Mouse (Mus musculus) stomach, embryonic 15.5 days (tissue): ENCODE data around the gene Thada. TPM values are rescaled to one million over a fixed set of nuclear protein-coding genes. Genes with fewer than 3 reads are reported as not detected.
"Not testable (repeated sequence)": the region's sequence is repeated elsewhere in the genome, so short reads cannot be mapped to it uniquely, and the experiment has no call there.

Experiments used
- ATAC-seq: fragments of 200-750 bp; cut with Nextera tagmentation; 2 replicates; pipeline ENCODE4 v1.8.0; 2017; ENCODE audit warnings: low read depth, moderate number of reproducible peaks, moderate TSS enrichment; ENCODE audit not compliant: insufficient read depth, low FRiP score
- H3K27ac ChIP-seq: fragments of 300-500 bp; sonication (generic); 2 replicates; pipeline ENCODE4 v1.5.1; 2015; ENCODE audit warnings: mild to moderate bottlenecking, inconsistent platforms
- H3K27me3 ChIP-seq: fragments of 300-500 bp; sonication (generic); replicated peaks from 2 replicates; pipeline ENCODE4 v1.6.1; 2015; ENCODE audit warnings: inconsistent platforms
- H3K36me3 ChIP-seq: fragments of 300-500 bp; sonication (generic); 2 replicates; pipeline ENCODE4 v1.6.1; 2015; ENCODE audit warnings: inconsistent platforms
- H3K4me1 ChIP-seq: fragments of 300-500 bp; sonication (generic); 2 replicates; pipeline ENCODE4 v1.6.1; 2015; ENCODE audit warnings: inconsistent platforms
- H3K4me2 ChIP-seq: fragments of 300-500 bp; sonication (generic); 2 replicates; pipeline ENCODE4 v1.6.1; 2015; ENCODE audit warnings: mild to moderate bottlenecking, inconsistent platforms
- H3K4me3 ChIP-seq: fragments of 300-500 bp; sonication (generic); replicated peaks from 2 replicates; pipeline ENCODE4 v1.5.1; 2015; ENCODE audit warnings: inconsistent platforms
- H3K9ac ChIP-seq: fragments of 300-500 bp; sonication (generic); 2 replicates; pipeline ENCODE4 v1.6.1; 2015; ENCODE audit warnings: inconsistent platforms
- H3K9me3 ChIP-seq: fragments of 300-500 bp; sonication (generic); 2 replicates; pipeline ENCODE4 v1.6.1; 2016; ENCODE audit warnings: inconsistent platforms
- WGBS: fragments of 180-500 bp; shearing (Covaris S2); methylation state at CpG from one replicate; pipeline ENCODE4 v1.1.7; 2015; 5-methylcytosine and 5-hydroxymethylcytosine counted together
- polyA plus RNA-seq: library from polyadenylated mRNA; unstranded; fragments of >200 nt; fragmentation: Nextera tagmentation; extraction: Ambion mirVana; gene quantifications from 2 replicates; pipeline ENCODE4 v1.2.1, GENCODE M21; 2015

Thada gene
- polyA plus RNA-seq, 1 experiment from 2014 or later = 7.8 TPM

GRCm38 (mm10) chr17:84195003-84195395, 271.0 kb downstream of the Thada start:
- WGBS = 38% methylated on average over 4 of the region's 4 CpGs
- 0 out of 2 replicates have a peak, but pooled peaks cover 8% of the 10 kb centered on the region for H3K4me1 ChIP-seq
- H3K9ac ChIP-seq = no peak overlapping the region
- H3K4me3 ChIP-seq = no peak overlapping the region
- no peaks in the 10 kb centered on the region for H3K9me3 ChIP-seq
- no peaks in the 10 kb centered on the region for H3K27me3 ChIP-seq
- H3K36me3 ChIP-seq = peaks cover 7% of the 10 kb centered on the region
- H3K27ac ChIP-seq = no peak overlapping the region
- no peak overlapping the region for H3K4me2 ChIP-seq
- no peak for ATAC-seq

GRCm38 (mm10) chr17:84194282-84195002, 271.6 kb downstream of the Thada start:
- Histone ChIP-seq H3K27me3 (no peaks in the 10 kb centered on the region), H3K4me3 (no peak overlapping the region), H3K27ac (no peak overlapping the region), H3K9me3 (no peaks in the 10 kb centered on the region), H3K36me3 (peaks cover 7% of the 10 kb centered on the region), H3K4me2 (no peak overlapping the region), H3K9ac (no peak overlapping the region), H3K4me1 (peaks cover 12% of the 10 kb centered on the region)
- no peak for ATAC-seq
- WGBS = 77% methylated on average over 4 of the region's 4 CpGs

- Histone ChIP-seq H3K4me3 (no peak overlapping the region), H3K27ac (no peak overlapping the region), H3K9ac (no peak overlapping the region), H3K36me3 (peaks cover 7% of the 10 kb centered on the region), H3K4me1 (peaks cover 22% of the 10 kb centered on the region), H3K27me3 (no peaks in the 10 kb centered on the region), H3K4me2 (no peak overlapping the region), H3K9me3 (no peaks in the 10 kb centered on the region)
- 84% methylated on average over 9 of the region's 9 CpGs for WGBS
- no peak for ATAC-seq
These were observed 272.6 kb downstream of the Thada start for GRCm38 (mm10) chr17:84193411-84193810.

GRCm38 (mm10) chr17:84191946-84192345, 274.1 kb downstream of the Thada start:
- H3K9ac ChIP-seq = no peak overlapping the region
- H3K36me3 ChIP-seq = peaks cover 7% of the 10 kb centered on the region
- H3K27ac ChIP-seq = no peak overlapping the region
- H3K4me3 ChIP-seq = no peak overlapping the region
- WGBS = 82% methylated on average over 4 of the region's 4 CpGs
- no peak overlapping the region for H3K4me2 ChIP-seq
- peaks cover 20% of the 10 kb centered on the region for H3K4me1 ChIP-seq
- no peaks in the 10 kb centered on the region for H3K27me3 ChIP-seq
- H3K9me3 ChIP-seq = no peaks in the 10 kb centered on the region
- no peak for ATAC-seq

GRCm38 (mm10) chr17:84190885-84191284, 275.1 kb downstream of the Thada start:
- no peaks in the 10 kb centered on the region for H3K27me3 ChIP-seq
- H3K9me3 ChIP-seq = no peaks in the 10 kb centered on the region
- no peak overlapping the region for H3K4me2 ChIP-seq
- H3K4me3 ChIP-seq = no peak overlapping the region
- peaks cover 20% of the 10 kb centered on the region for H3K4me1 ChIP-seq
- H3K9ac ChIP-seq = no peak overlapping the region
- WGBS = 25% methylated on average over 8 of the region's 8 CpGs
- peaks cover 15% of the 10 kb centered on the region for H3K36me3 ChIP-seq
- ATAC-seq = no peak
- H3K27ac ChIP-seq = 0 out of 2 replicates have a peak overlapping the region, but pooled peaks have one; percentile 99

- H3K4me1 ChIP-seq = peaks cover 20% of the 10 kb centered on the region
- H3K9me3 ChIP-seq = no peaks in the 10 kb centered on the region
- WGBS = 61% methylated on average over 5 of the region's 5 CpGs
- 0 out of 2 replicates have a peak overlapping the region, but pooled peaks have one; percentile 6 for H3K9ac ChIP-seq
- peak overlapping the region; percentile 99 for H3K27ac ChIP-seq
- no peaks in the 10 kb centered on the region for H3K27me3 ChIP-seq
- peak overlapping the region; percentile 95 for H3K4me2 ChIP-seq
- peaks cover 15% of the 10 kb centered on the region for H3K36me3 ChIP-seq
- peak overlapping the region; percentile 76 for H3K4me3 ChIP-seq
- no peak for ATAC-seq
These were observed 276.7 kb downstream of the Thada start for GRCm38 (mm10) chr17:84189127-84189854.

GRCm38 (mm10) chr17:84188374-84188961, 277.5 kb downstream of the Thada start:
- peak overlapping the region; percentile 59; the same call in 1 of the 2 replicates for H3K9ac ChIP-seq
- peak; percentile 84 for ATAC-seq
- H3K9me3 ChIP-seq = no peaks in the 10 kb centered on the region
- H3K36me3 ChIP-seq = peaks cover 15% of the 10 kb centered on the region
- peak overlapping the region; percentile 76 for H3K4me3 ChIP-seq
- H3K4me2 ChIP-seq = peak overlapping the region; percentile 95
- 1% methylated on average over 38 of the region's 38 CpGs for WGBS
- no peaks in the 10 kb centered on the region for H3K27me3 ChIP-seq
- peak overlapping the region; percentile 99 for H3K27ac ChIP-seq
- H3K4me1 ChIP-seq = peaks cover 21% of the 10 kb centered on the region

GRCm38 (mm10) chr17:84187727-84188373, 278.2 kb downstream of the Thada start, which contains the start of gene Zfp36l2:
Zfp36l2 (minus strand) TSS chr17:84187947.
- Histone ChIP-seq H3K4me2 (peak within 1 kb of the TSS; percentile 95), H3K36me3 (peaks cover 15% of the 10 kb centered on the region), H3K4me3 (peak within 1 kb of the TSS; percentile 83), H3K27ac (peak within 1 kb of the TSS; percentile 99), H3K9ac (peak within 1 kb of the TSS; percentile 84), H3K4me1 (peaks cover 27% of the 10 kb centered on the region), H3K9me3 (no peaks in the 10 kb centered on the region), H3K27me3 (no peaks in the 10 kb centered on the region)
- ATAC-seq = peak; percentile 87
- WGBS = 1% methylated on average over 60 of the region's 76 CpGs

GRCm38 (mm10) chr17:84187264-84187663, 278.7 kb downstream of the Thada start:
- peaks cover 14% of the 10 kb centered on the region for H3K36me3 ChIP-seq
- peak overlapping the region; percentile 84 for H3K9ac ChIP-seq
- WGBS = under 1% methylated on average over 11 of the region's 37 CpGs
- H3K27ac ChIP-seq = peak overlapping the region; percentile 99
- peaks cover 33% of the 10 kb centered on the region for H3K4me1 ChIP-seq
- H3K4me3 ChIP-seq = peak overlapping the region; percentile 83
- H3K9me3 ChIP-seq, H3K27me3 ChIP-seq: not testable (repeated sequence)
- ATAC-seq = peak; percentile 12; the same call in 1 of the 2 replicates
- peak overlapping the region; percentile 95 for H3K4me2 ChIP-seq

GRCm38 (mm10) chr17:84186451-84187202, 279.4 kb downstream of the Thada start:
- Histone ChIP-seq H3K4me2 (peak overlapping the region; percentile 55), H3K4me3 (peak overlapping the region; percentile 83), H3K27ac (peak overlapping the region; percentile 96), H3K9me3 (no peaks in the 10 kb centered on the region), H3K9ac (peak overlapping the region; percentile 84), H3K4me1 (peaks cover 40% of the 10 kb centered on the region), H3K27me3 (no peaks in the 10 kb centered on the region), H3K36me3 (peaks cover 9% of the 10 kb centered on the region; the same call in 1 of the 2 replicates)
- under 1% methylated on average over 79 of the region's 80 CpGs for WGBS
- no peak for ATAC-seq
